Mouse (Mus musculus) gastrocnemius, postnatal 4 days (tissue): ENCODE data around the gene Atg5. TPM values are rescaled to one million over a fixed set of nuclear protein-coding genes. Genes with fewer than 3 reads are reported as not detected.
A peak's percentile ranks its signal among the peaks of the same experiment; 100 is the strongest.
"Not testable (repeated sequence)": the region's sequence is repeated elsewhere in the genome, so short reads cannot be mapped to it uniquely, and the experiment has no call there.

Experiments used
- DNase-seq, 2 experiments: peaks; one replicate each; pipeline ENCODE4 v3.0.0; 2021 to 2022; ENCODE audit warnings: low spot score in 2 of 2, mixed read lengths in 2 of 2
- total RNA-seq, 2 experiments: library from RNA; stranded (reverse); gene quantifications; 2 replicates each; pipeline ENCODE4 v1.2.3; 2021

Atg5 gene
- total RNA-seq, 2 experiments from 2014 or later, result 16.4 to 19.6 TPM

- DNase-seq, result no peak
Measured at GRCm38 (mm10) chr10:44309250-44309649, 41.1 kb downstream of the Atg5 start.

- no peak for DNase-seq
Measured at GRCm38 (mm10) chr10:44315276-44315675, 47.1 kb downstream of the Atg5 start.

GRCm38 (mm10) chr10:44316280-44317270 is 48.4 kb downstream of the Atg5 start:
- no peak for DNase-seq

GRCm38 (mm10) chr10:44322166-44322565 is 54.0 kb downstream of the Atg5 start:
- DNase-seq, result no peak

GRCm38 (mm10) chr10:44323070-44323775 is 55.1 kb downstream of the Atg5 start:
- no peak for DNase-seq

GRCm38 (mm10) chr10:44323836-44324235 is 55.7 kb downstream of the Atg5 start:
- no peak for DNase-seq

- DNase-seq, result no peak
Measured at GRCm38 (mm10) chr10:44325551-44326500, 57.7 kb downstream of the Atg5 start.

GRCm38 (mm10) chr10:44327057-44327456 is 58.9 kb downstream of the Atg5 start:
- DNase-seq, result no peak

- DNase-seq, result peak in 1 of 2 experiments; percentile 36
Measured at GRCm38 (mm10) chr10:44328347-44328746, 60.2 kb downstream of the Atg5 start.

- no peak for DNase-seq
Measured at GRCm38 (mm10) chr10:44330717-44331116, 62.6 kb downstream of the Atg5 start.

- no peak for DNase-seq
Measured at GRCm38 (mm10) chr10:44331469-44331868, 63.3 kb downstream of the Atg5 start.

GRCm38 (mm10) chr10:44332656-44333055 is 64.5 kb downstream of the Atg5 start:
- DNase-seq, result not testable (repeated sequence)

- DNase-seq, result not testable (repeated sequence)
Measured at GRCm38 (mm10) chr10:44336641-44337382, 68.7 kb downstream of the Atg5 start.

- DNase-seq, result no peak
Measured at GRCm38 (mm10) chr10:44338571-44338970, 70.4 kb downstream of the Atg5 start.

GRCm38 (mm10) chr10:44339326-44339725 is 71.2 kb downstream of the Atg5 start:
- no peak for DNase-seq

GRCm38 (mm10) chr10:44340928-44341327 is 72.8 kb downstream of the Atg5 start:
- no peak for DNase-seq

GRCm38 (mm10) chr10:44341826-44342521 is 73.8 kb downstream of the Atg5 start:
- no peak for DNase-seq

GRCm38 (mm10) chr10:44343351-44343750 is 75.2 kb downstream of the Atg5 start:
- DNase-seq, result no peak

- DNase-seq, result no peak
Measured at GRCm38 (mm10) chr10:44347549-44348172, 79.5 kb downstream of the Atg5 start.
